15 mouse cellular contexts compared by ENCODE assay signal in genomic region chr3:84709100-84709499, GRCm38 (mm10).
"Had no signal": no experiment of that assay in that cellular context is flagged by ENCODE, and none has a peak within 500 bp of the region (broad histone marks: within the 10 kb centered on the region; RNA-seq: fewer than 3 reads in every experiment).

No protein-coding gene starts in this region.

- H3K27me3 ChIP-seq: limb, embryonic 12.5 days; liver, embryonic 13.5 days; lung, embryonic 15.5 days; midbrain, embryonic 12.5 days had no signal

- H3K4me1 ChIP-seq: limb, embryonic 12.5 days; lung, embryonic 15.5 days; midbrain, embryonic 12.5 days; neural tube, embryonic 13.5 days had no signal

- ATAC-seq: liver, postnatal 0 days; midbrain, embryonic 16.5 days had no signal

- DNase-seq: kidney, postnatal 10 days; kidney, postnatal 4 days; liver; liver, embryonic 13.5 days; liver, postnatal 0 days; lung, postnatal 14 days; right cerebral cortex, postnatal 25 days; thymus, postnatal 14 days had no signal

- H3K4me3 ChIP-seq: layer of hippocampus, adult 2 months; limb, embryonic 12.5 days; liver, embryonic 13.5 days; lung, embryonic 15.5 days; midbrain, embryonic 12.5 days; neural tube, embryonic 13.5 days had no signal

- H3K27ac ChIP-seq: layer of hippocampus, adult 2 months; limb, embryonic 12.5 days; liver, embryonic 13.5 days; lung, embryonic 15.5 days; macrophage; midbrain, embryonic 12.5 days; neural tube, embryonic 13.5 days had no signal

- H3K36me3 ChIP-seq: limb, embryonic 12.5 days; liver, embryonic 13.5 days; lung, embryonic 15.5 days; midbrain, embryonic 12.5 days; neural tube, embryonic 13.5 days had no signal

- H3K9ac ChIP-seq: limb, embryonic 12.5 days; liver, embryonic 13.5 days; liver, postnatal 0 days; lung, embryonic 15.5 days; midbrain, embryonic 12.5 days; neural tube, embryonic 13.5 days had no signal

- H3K9me3 ChIP-seq: limb, embryonic 12.5 days; lung, embryonic 15.5 days; neural tube, embryonic 13.5 days had no signal

- H3K4me2 ChIP-seq: limb, embryonic 12.5 days; liver, embryonic 13.5 days; lung, embryonic 15.5 days; midbrain, embryonic 12.5 days; neural tube, embryonic 13.5 days had no signal
